In the genomic region with DNA sequence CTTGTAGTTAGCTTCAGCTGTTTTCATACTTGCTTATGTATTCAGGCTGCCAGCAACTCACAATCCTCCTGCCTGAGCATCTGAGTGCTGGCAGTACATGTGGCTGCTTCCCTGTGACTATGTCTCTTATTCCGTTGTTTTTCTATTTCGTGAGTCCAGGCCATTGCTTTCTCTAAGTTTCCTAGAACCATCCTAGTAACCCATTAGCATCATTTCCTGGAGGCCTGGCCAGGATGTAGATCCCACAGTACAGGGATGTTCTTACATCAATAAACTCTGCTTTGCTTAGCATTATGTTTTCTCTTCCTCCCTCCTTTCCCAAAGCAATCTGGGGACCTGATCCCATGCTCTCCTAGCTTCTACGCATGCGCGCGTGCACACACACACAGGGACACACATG, we compare ENCODE assay signal across 22 mouse cellular contexts. TPM values are rescaled to one million over a fixed set of nuclear protein-coding genes. Genes with fewer than 3 reads are reported as not detected.
A peak's percentile ranks its signal among the peaks of the same experiment; 100 is the strongest.
DNase-seq lines count a peak whose midpoint lies in the region; ATAC-seq and TF ChIP-seq lines count a peak whose summit lies in the region.
"Had no signal": no experiment of that assay in that cellular context is flagged by ENCODE, and none has a peak within 500 bp of the region (broad histone marks: within the 10 kb centered on the region; RNA-seq: fewer than 3 reads in every experiment).

No protein-coding gene starts in this region.

- peak; percentile 82 for DNase-seq in heart, adult 11 months
- no peak for DNase-seq in heart, embryonic 10.5 days (ENCODE audit: low spot score)
- DNase-seq in lung, postnatal 0 days (ENCODE audit: low spot score) = peak; percentile 18
- no peak for DNase-seq in lung, postnatal 25 days (ENCODE audit: low spot score)
- peak; percentile 15 for DNase-seq in lung, postnatal 36 days
- DNase-seq in lung, postnatal 4 days = no peak
- DNase-seq: adrenal gland, adult 2 months; adrenal gland, adult 8-10 months; adrenal gland, postnatal 10 days; adrenal gland, postnatal 14 days; adrenal gland, postnatal 25 days; adrenal gland, postnatal 36 days; B cell, adult 2 months; cerebellum, adult 11 months; cerebellum, adult 11-12 months; cerebellum, adult 18-20 months had no signal

- 0 out of 2 replicates have a peak, but pooled peaks cover 3% of the 10 kb centered on the region for H3K9me3 ChIP-seq in heart, embryonic 10.5 days
- no peaks in the 10 kb centered on the region for H3K9me3 ChIP-seq in lung, postnatal 0 days (ENCODE audit: low read length)

- no peak for ATAC-seq in lung, postnatal 0 days
- ATAC-seq: activated CD4-positive, CD25-positive, alpha-beta regulatory T cell, adult 4 months; CD4-positive, CD25-positive, alpha-beta regulatory T cell, adult 4 months; Patski had no signal

- H3K4me1 ChIP-seq in heart, embryonic 10.5 days = peaks cover 16% of the 10 kb centered on the region
- no peaks in the 10 kb centered on the region for H3K4me1 ChIP-seq in lung, postnatal 0 days (ENCODE audit: insufficient read depth, low read depth, low read length)

- H3K9ac ChIP-seq in lung, postnatal 0 days (replicated peaks; ENCODE audit: low read depth) = no peak overlapping the region

- 87% methylated on average over 6 of the region's 6 CpGs for WGBS in heart, embryonic 10.5 days
- WGBS in lung, postnatal 0 days = 79% methylated on average over 6 of the region's 6 CpGs

- H3K4me3 ChIP-seq in heart, embryonic 10.5 days = no peak overlapping the region
- H3K4me3 ChIP-seq in lung, postnatal 0 days (ENCODE audit: low read depth, low read length) = no peak overlapping the region

- no peak overlapping the region for H3K4me2 ChIP-seq in lung, postnatal 0 days (replicated peaks; ENCODE audit: low read depth, low read length)

- no peak overlapping the region for H3K27ac ChIP-seq in heart, embryonic 10.5 days
- H3K27ac ChIP-seq in lung, postnatal 0 days (ENCODE audit: low read length) = no peak overlapping the region

- peak; percentile 56; the same call in 1 of the 2 replicates for TF ChIP-seq EP300 in lung, postnatal 0 days (IDR thresholded peaks at IDR 0.05)

- no peaks in the 10 kb centered on the region for H3K36me3 ChIP-seq in heart, embryonic 10.5 days
- H3K36me3 ChIP-seq in lung, postnatal 0 days (ENCODE audit: insufficient read depth, low read length) = no peaks in the 10 kb centered on the region
- H3K36me3 ChIP-seq: G1E had no signal

- H3K27me3 ChIP-seq in heart, embryonic 10.5 days (ENCODE audit: insufficient read depth, poor library complexity, severe bottlenecking) = no peaks in the 10 kb centered on the region
- H3K27me3 ChIP-seq in lung, postnatal 0 days (replicated peaks; ENCODE audit: insufficient read depth, low read length) = no peaks in the 10 kb centered on the region
- H3K27me3 ChIP-seq: Patski had no signal

- TF ChIP-seq CTCF in lung, postnatal 0 days (IDR thresholded peaks at IDR 0.05) = no peak

RNA-seq across cellular contexts. Expression of gene Nf1, which starts 4.4 kb away (rescaled TPM):
- 4.1 and 5.1 TPM in 2 replicates for polyA plus RNA-seq in heart, embryonic 10.5 days (2016; fragmentation: Nextera tagmentation; extraction: Ambion mirVana)
- 7.2 and 7.5 TPM in 2 replicates for polyA plus RNA-seq in lung, postnatal 0 days (2015; fragmentation: Nextera tagmentation; extraction: Ambion mirVana)

RNA-seq across cellular contexts. Expression of gene Gm9964, which starts 38.4 kb away (rescaled TPM):
- 0.21 TPM in 1 of 2 replicates, not detected in the other for polyA plus RNA-seq in heart, embryonic 10.5 days (2016; fragmentation: Nextera tagmentation; extraction: Ambion mirVana)
- not detected in 2 replicates for polyA plus RNA-seq in lung, postnatal 0 days (2015; fragmentation: Nextera tagmentation; extraction: Ambion mirVana)
- polyA plus RNA-seq: activated CD4-positive, CD25-positive, alpha-beta regulatory T cell, adult 4 months; adrenal gland, adult 2 months; brain, embryonic 14.5 days; C2C12; CD4-positive, CD25-positive, alpha-beta regulatory T cell, adult 4 months; G1E; Patski had no signal

Comparison
In these comparisons a context has a peak if more than half of its experiments do, and no peak if none do; other contexts are left out.
1. DNase-seq: peak in heart, adult 11 months (single experiment), lung, postnatal 0 days (single experiment) and lung, postnatal 36 days (single experiment); none in heart, embryonic 10.5 days (single experiment), lung, postnatal 25 days (single experiment) and lung, postnatal 4 days (0 of 2).